Mouse (Mus musculus): ENCODE data around the gene Vsnl1. TPM values are rescaled to one million over a fixed set of nuclear protein-coding genes. Genes with fewer than 3 reads are reported as not detected.
A peak's percentile ranks its signal among the peaks of the same experiment; 100 is the strongest.

The Vsnl1 gene
- polyA plus RNA-seq, 1 experiment from 2014 or later: 5.9 TPM

GRCm38 (mm10) chr12:11367099-11367765, 69.2 kb downstream of the Vsnl1 start:
- Histone ChIP-seq H3K4me3 (no peak overlapping the region), H3K9ac (no peak overlapping the region), H3K27ac (no peak overlapping the region), H3K9me3 (no peaks in the 10 kb centered on the region), H3K36me3 (no peaks in the 10 kb centered on the region), H3K27me3 (no peaks in the 10 kb centered on the region), H3K4me1 (no peaks in the 10 kb centered on the region), H3K4me2 (no peak overlapping the region)
- WGBS: 22% methylated on average over 3 of the region's 3 CpGs
- ATAC-seq (ENCODE audit: borderline replicate concordance, extremely low read depth, low FRiP score, low TSS enrichment): peak; percentile 93; the same call in 1 of the 2 replicates

- H3K9ac ChIP-seq: no peak overlapping the region
- no peak overlapping the region for H3K4me2 ChIP-seq
- no peaks in the 10 kb centered on the region for H3K4me1 ChIP-seq
- ATAC-seq (ENCODE audit: borderline replicate concordance, extremely low read depth, low FRiP score, low TSS enrichment): no peak
- H3K9me3 ChIP-seq: no peaks in the 10 kb centered on the region
- no peak overlapping the region for H3K4me3 ChIP-seq
- 54% methylated on average over 6 of the region's 6 CpGs for WGBS
- H3K36me3 ChIP-seq: no peaks in the 10 kb centered on the region
- no peaks in the 10 kb centered on the region for H3K27me3 ChIP-seq
- no peak overlapping the region for H3K27ac ChIP-seq
Measured at GRCm38 (mm10) chr12:11364870-11365269, 71.5 kb downstream of the Vsnl1 start.

GRCm38 (mm10) chr12:11362435-11362834, 74.0 kb downstream of the Vsnl1 start:
- Histone ChIP-seq H3K9me3 (no peaks in the 10 kb centered on the region), H3K27me3 (no peaks in the 10 kb centered on the region), H3K4me2 (no peak overlapping the region), H3K4me1 (no peaks in the 10 kb centered on the region), H3K9ac (no peak overlapping the region), H3K27ac (no peak overlapping the region), H3K36me3 (no peaks in the 10 kb centered on the region), H3K4me3 (no peak overlapping the region)
- WGBS: 82% methylated on average over 6 of the region's 6 CpGs
- no peak for ATAC-seq (ENCODE audit: borderline replicate concordance, extremely low read depth, low FRiP score, low TSS enrichment)

GRCm38 (mm10) chr12:11350895-11351294, 85.5 kb downstream of the Vsnl1 start:
- no peak overlapping the region for H3K4me2 ChIP-seq
- 24% methylated on average over 5 of the region's 5 CpGs for WGBS
- no peak overlapping the region for H3K4me3 ChIP-seq
- H3K27me3 ChIP-seq: no peaks in the 10 kb centered on the region
- no peak overlapping the region for H3K27ac ChIP-seq
- H3K9ac ChIP-seq: no peak overlapping the region
- no peak for ATAC-seq (ENCODE audit: borderline replicate concordance, extremely low read depth, low FRiP score, low TSS enrichment)
- H3K4me1 ChIP-seq: no peaks in the 10 kb centered on the region
- H3K36me3 ChIP-seq: no peaks in the 10 kb centered on the region
- no peaks in the 10 kb centered on the region for H3K9me3 ChIP-seq

GRCm38 (mm10) chr12:11349870-11350269, 86.5 kb downstream of the Vsnl1 start:
- WGBS: 44% methylated on average over 4 of the region's 5 CpGs
- H3K27ac ChIP-seq: no peak overlapping the region
- no peaks in the 10 kb centered on the region for H3K9me3 ChIP-seq
- no peaks in the 10 kb centered on the region for H3K4me1 ChIP-seq
- no peak for ATAC-seq (ENCODE audit: borderline replicate concordance, extremely low read depth, low FRiP score, low TSS enrichment)
- H3K9ac ChIP-seq: no peak overlapping the region
- H3K4me2 ChIP-seq: no peak overlapping the region
- no peak overlapping the region for H3K4me3 ChIP-seq
- H3K27me3 ChIP-seq: no peaks in the 10 kb centered on the region
- no peaks in the 10 kb centered on the region for H3K36me3 ChIP-seq

GRCm38 (mm10) chr12:11348423-11348822, 88.0 kb downstream of the Vsnl1 start:
- Histone ChIP-seq H3K27me3 (no peaks in the 10 kb centered on the region), H3K9me3 (no peaks in the 10 kb centered on the region), H3K4me3 (no peak overlapping the region), H3K27ac (no peak overlapping the region), H3K4me1 (no peaks in the 10 kb centered on the region), H3K4me2 (no peak overlapping the region), H3K36me3 (no peaks in the 10 kb centered on the region), H3K9ac (no peak overlapping the region)
- ATAC-seq (ENCODE audit: borderline replicate concordance, extremely low read depth, low FRiP score, low TSS enrichment): no peak
- WGBS: 24% methylated on average over 1 of the region's 1 CpGs

GRCm38 (mm10) chr12:11345963-11346362, 90.5 kb downstream of the Vsnl1 start:
- H3K9me3 ChIP-seq: no peaks in the 10 kb centered on the region
- H3K9ac ChIP-seq: no peak overlapping the region
- no peak overlapping the region for H3K4me2 ChIP-seq
- H3K27me3 ChIP-seq: no peaks in the 10 kb centered on the region
- no peaks in the 10 kb centered on the region for H3K4me1 ChIP-seq
- no peak overlapping the region for H3K27ac ChIP-seq
- no peak overlapping the region for H3K4me3 ChIP-seq
- ATAC-seq (ENCODE audit: borderline replicate concordance, extremely low read depth, low FRiP score, low TSS enrichment): no peak
- 58% methylated on average over 2 of the region's 2 CpGs for WGBS
- H3K36me3 ChIP-seq: no peaks in the 10 kb centered on the region

GRCm38 (mm10) chr12:11342020-11342600, 94.3 kb downstream of the Vsnl1 start:
- no peak for ATAC-seq (ENCODE audit: borderline replicate concordance, extremely low read depth, low FRiP score, low TSS enrichment)

GRCm38 (mm10) chr12:11338251-11338650, 98.2 kb downstream of the Vsnl1 start:
- H3K4me2 ChIP-seq: no peak overlapping the region
- no peak overlapping the region for H3K9ac ChIP-seq
- no peak for ATAC-seq (ENCODE audit: borderline replicate concordance, extremely low read depth, low FRiP score, low TSS enrichment)
- no peaks in the 10 kb centered on the region for H3K27me3 ChIP-seq
- 87% methylated on average over 2 of the region's 2 CpGs for WGBS
- no peaks in the 10 kb centered on the region for H3K36me3 ChIP-seq
- H3K4me3 ChIP-seq: no peak overlapping the region
- no peaks in the 10 kb centered on the region for H3K4me1 ChIP-seq
- no peaks in the 10 kb centered on the region for H3K9me3 ChIP-seq
- no peak overlapping the region for H3K27ac ChIP-seq

More at GRCm38 (mm10) chr12:11342020-11342600, 94.3 kb downstream of the Vsnl1 start:
- H3K9me3 ChIP-seq: no peaks in the 10 kb centered on the region
- H3K9ac ChIP-seq: no peak overlapping the region
- H3K4me2 ChIP-seq: no peak overlapping the region
- no peaks in the 10 kb centered on the region for H3K36me3 ChIP-seq
- H3K4me1 ChIP-seq: no peaks in the 10 kb centered on the region
- 75% methylated on average over 6 of the region's 6 CpGs for WGBS
- no peak overlapping the region for H3K4me3 ChIP-seq
- H3K27me3 ChIP-seq: no peaks in the 10 kb centered on the region
- H3K27ac ChIP-seq: no peak overlapping the region

GRCm38 (mm10) chr12:11336845-11337244, 99.6 kb downstream of the Vsnl1 start:
- ATAC-seq (ENCODE audit: borderline replicate concordance, extremely low read depth, low FRiP score, low TSS enrichment): no peak
- H3K27ac ChIP-seq: no peak overlapping the region
- no peak overlapping the region for H3K9ac ChIP-seq
- H3K9me3 ChIP-seq: no peaks in the 10 kb centered on the region
- no peak overlapping the region for H3K4me3 ChIP-seq
- no peak overlapping the region for H3K4me2 ChIP-seq
- WGBS: 33% methylated on average over 4 of the region's 4 CpGs
- H3K4me1 ChIP-seq: no peaks in the 10 kb centered on the region
- no peaks in the 10 kb centered on the region for H3K36me3 ChIP-seq
- no peaks in the 10 kb centered on the region for H3K27me3 ChIP-seq

GRCm38 (mm10) chr12:11326483-11326882, 109.9 kb downstream of the Vsnl1 start:
- Histone ChIP-seq H3K27ac (no peak overlapping the region), H3K4me3 (no peak overlapping the region), H3K9ac (no peak overlapping the region), H3K4me2 (no peak overlapping the region), H3K36me3 (no peaks in the 10 kb centered on the region), H3K4me1 (no peaks in the 10 kb centered on the region), H3K27me3 (no peaks in the 10 kb centered on the region), H3K9me3 (no peaks in the 10 kb centered on the region)
- ATAC-seq (ENCODE audit: borderline replicate concordance, extremely low read depth, low FRiP score, low TSS enrichment): no peak
- 74% methylated on average over 3 of the region's 3 CpGs for WGBS

- H3K4me3 ChIP-seq: no peak overlapping the region
- 21% methylated on average over 4 of the region's 4 CpGs for WGBS
- ATAC-seq (ENCODE audit: borderline replicate concordance, extremely low read depth, low FRiP score, low TSS enrichment): no peak; the same call in 1 of the 2 replicates
- H3K27ac ChIP-seq: no peak overlapping the region
- H3K27me3 ChIP-seq: no peaks in the 10 kb centered on the region
- H3K9ac ChIP-seq: no peak overlapping the region
- no peaks in the 10 kb centered on the region for H3K36me3 ChIP-seq
- H3K4me1 ChIP-seq: no peaks in the 10 kb centered on the region
- no peaks in the 10 kb centered on the region for H3K9me3 ChIP-seq
- no peak overlapping the region for H3K4me2 ChIP-seq
Measured at GRCm38 (mm10) chr12:11324480-11324879, 111.9 kb downstream of the Vsnl1 start.
